Mouse (Mus musculus) lung, postnatal 10 days (tissue): ENCODE data around the gene Tmem26.
"Not testable (repeated sequence)": the region's sequence is repeated elsewhere in the genome, so short reads cannot be mapped to it uniquely, and the experiment has no call there.

Experiments used
- DNase-seq: peaks from one replicate; pipeline ENCODE4 v3.0.0; 2021

The Tmem26 gene

GRCm38 (mm10) chr10:68723568-68724360 is at the start of gene Tmem26:
TSS of gene Tmem26 (plus strand) at chr10:68723646.
- DNase-seq, result peak; percentile 61

- no peak for DNase-seq
Observed at GRCm38 (mm10) chr10:68678678-68679077, 44.8 kb upstream of the Tmem26 start.

GRCm38 (mm10) chr10:68681233-68681632 is 42.2 kb upstream of the Tmem26 start:
- DNase-seq, result peak; percentile 1

DNA sequence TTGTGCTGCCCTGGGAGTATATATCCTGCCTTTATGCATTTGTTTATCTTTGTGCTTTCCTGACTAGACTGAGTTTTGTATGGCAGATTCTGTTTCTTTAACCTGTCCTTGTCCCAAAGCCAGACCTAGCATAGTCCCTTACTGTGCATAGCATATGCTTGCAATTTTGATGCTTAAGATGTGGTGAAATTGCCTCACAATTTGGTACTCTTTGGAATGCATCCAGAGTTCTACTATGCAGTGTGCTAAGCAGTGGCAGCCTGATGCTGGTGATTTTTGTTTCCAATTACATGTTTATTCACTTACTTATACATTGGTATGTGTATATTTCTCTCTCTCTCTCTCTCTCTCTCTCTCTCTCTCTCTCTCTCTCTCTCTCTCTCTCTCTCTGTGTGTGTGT is 37.9 kb upstream of the Tmem26 start:
- DNase-seq, result no peak

- peak; percentile 4 for DNase-seq
Observed at GRCm38 (mm10) chr10:68691116-68691515, 32.3 kb upstream of the Tmem26 start.

DNA sequence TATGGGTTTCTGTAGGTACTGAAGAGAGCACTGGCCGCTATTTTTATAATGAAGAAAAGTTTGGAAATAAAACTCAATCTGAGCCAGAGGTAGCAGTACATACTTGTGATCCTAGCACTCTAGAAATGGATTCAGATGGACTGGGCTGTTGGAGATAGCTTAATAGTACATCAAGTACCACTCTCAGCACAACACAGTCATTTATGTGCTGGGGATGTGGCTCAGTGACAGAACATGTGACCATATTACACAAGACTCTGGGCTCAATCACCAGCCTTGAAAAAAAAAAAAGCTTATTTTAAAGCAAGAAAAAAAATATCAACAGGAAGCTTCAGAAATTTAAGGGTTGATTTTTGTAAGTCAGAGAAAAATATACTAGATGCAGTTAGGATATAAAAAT is 31.0 kb upstream of the Tmem26 start:
- DNase-seq, result no peak

DNA sequence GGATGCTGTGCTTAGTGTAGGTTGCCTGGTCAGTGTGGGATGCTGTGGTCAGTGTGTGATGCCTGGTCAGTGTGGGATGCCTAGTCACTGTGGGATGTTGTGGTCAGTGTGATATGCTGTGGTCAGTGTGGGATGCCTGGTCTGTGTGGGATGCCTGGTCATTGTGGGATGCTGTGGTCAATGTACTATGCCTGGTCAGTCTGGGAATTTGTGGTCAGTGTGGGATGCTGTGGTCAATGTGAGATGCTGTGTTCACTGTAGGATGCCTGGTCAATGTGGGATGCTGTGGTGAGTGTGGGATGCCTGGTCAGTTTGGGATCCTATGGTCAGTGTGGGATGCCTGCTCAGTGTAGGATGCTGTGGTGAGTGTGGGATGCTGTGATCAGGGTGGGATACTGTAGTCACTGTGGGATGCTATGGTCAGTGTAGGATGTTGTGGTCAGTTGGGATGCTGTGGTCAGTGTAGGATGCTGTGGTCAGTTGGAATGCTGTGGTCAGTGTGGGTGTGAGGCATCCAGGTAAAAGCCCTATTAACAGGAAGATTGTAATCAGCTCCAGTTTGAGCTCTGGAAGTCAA is 27.6 kb upstream of the Tmem26 start:
- DNase-seq, result no peak

GRCm38 (mm10) chr10:68704268-68704667 is 19.2 kb upstream of the Tmem26 start:
- no peak for DNase-seq

- DNase-seq, result no peak
Observed at GRCm38 (mm10) chr10:68705471-68706036, 17.9 kb upstream of the Tmem26 start.

DNA sequence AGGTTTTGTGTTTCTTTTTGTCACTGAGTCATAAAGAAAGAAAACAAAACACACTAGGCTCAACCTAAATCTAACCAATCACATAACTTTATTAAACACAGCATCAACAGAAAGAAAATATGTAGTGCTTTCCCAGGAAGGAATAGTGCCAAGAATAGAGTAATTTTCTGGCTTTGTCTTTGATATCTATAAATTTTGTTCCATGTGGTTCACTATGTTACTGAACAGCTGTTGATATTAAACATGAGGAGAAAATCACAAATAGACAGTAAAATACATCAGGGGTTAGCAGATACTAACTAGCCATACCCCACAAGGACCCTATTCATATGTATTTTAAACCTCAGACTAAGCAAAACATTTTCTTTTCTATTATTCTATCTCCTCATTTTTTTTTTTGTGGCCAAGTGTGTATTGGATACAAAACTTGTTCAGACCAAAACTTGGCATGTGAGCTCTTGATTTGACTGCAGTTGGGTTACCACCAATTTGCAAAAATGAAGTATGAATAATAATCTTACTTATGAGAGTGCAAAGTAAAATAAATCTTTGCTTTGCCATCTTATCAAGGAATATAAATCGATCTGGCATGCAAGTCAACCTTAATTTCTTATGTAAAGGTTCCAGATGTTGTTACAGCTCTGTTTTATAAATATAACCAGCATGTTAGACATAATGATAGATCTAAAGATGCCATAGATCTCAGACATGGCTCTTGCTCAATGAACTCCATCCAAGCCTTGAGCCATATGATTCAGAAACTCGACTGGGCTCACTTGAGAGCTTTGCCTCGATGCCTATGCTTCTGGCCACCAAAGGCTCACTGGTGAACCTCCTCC is 16.2 kb upstream of the Tmem26 start:
- no peak for DNase-seq

DNA sequence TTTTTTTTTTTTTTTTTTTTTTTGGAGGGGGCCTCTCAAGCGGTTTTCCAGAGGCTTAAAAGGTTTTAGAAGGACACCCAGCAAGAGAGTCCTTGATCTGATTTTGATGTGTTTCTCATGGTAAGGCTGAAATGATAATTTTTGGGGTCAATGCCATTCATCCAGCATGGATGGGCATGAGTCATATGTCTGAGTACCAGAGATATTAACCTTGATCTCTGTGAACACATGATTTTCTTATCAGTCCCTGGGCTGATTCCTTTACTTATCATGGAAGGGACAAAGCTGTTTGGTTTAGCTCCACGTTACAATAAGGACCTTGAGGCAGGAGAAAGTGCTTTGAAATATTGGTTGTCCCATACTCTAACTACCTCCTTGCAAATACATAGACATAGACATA is 10.5 kb upstream of the Tmem26 start:
- no peak for DNase-seq

GRCm38 (mm10) chr10:68714302-68714701 is 9.1 kb upstream of the Tmem26 start:
- no peak for DNase-seq

- no peak for DNase-seq
Observed at GRCm38 (mm10) chr10:68715396-68715795, 8.1 kb upstream of the Tmem26 start.

GRCm38 (mm10) chr10:68718375-68718774 is 5.1 kb upstream of the Tmem26 start:
- DNase-seq, result no peak

GRCm38 (mm10) chr10:68720887-68721400 is 2.5 kb upstream of the Tmem26 start:
- peak; percentile 64 for DNase-seq

DNA sequence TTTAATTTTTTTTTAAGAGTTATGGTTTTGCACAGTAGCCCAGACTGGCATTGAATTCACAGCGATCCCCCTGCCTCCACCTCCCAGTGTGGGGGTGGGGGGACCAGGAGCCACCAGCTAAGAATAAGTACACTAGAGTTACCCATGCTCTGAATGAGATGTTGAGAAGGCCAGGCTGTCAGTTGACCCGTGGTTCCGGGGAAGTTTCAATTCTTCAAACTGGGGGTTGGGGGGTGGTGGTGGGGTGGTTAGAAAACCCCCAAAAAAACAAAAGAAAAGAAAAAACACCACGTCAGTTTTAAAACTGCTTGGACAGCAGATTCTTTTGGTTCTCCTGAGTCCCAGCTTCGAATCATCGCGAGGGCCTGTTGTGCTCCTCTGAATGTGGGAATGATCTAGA is 431 bp upstream of the Tmem26 start:
- DNase-seq, result no peak

DNA sequence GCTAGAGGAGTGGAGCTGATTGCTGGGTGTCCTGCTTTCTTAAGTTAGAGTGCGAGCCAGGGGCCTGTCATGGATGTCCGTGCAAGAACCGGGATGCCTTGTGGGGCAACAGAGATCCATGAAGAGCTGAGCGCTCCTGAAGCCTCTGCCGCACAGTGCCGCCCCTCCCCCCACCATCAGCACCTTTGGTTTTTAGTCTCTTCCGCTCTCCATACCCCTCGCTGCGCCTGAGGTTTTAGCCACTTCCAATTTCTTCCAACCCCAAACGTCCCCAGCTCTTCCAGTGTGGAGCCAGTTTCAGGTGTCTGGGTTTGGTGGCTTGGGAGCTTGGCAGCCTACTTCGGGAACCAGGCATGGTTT is 895 bp downstream of the Tmem26 start:
- peak; percentile 24 for DNase-seq

GRCm38 (mm10) chr10:68727464-68727863 is 4.0 kb downstream of the Tmem26 start:
- no peak for DNase-seq

DNA sequence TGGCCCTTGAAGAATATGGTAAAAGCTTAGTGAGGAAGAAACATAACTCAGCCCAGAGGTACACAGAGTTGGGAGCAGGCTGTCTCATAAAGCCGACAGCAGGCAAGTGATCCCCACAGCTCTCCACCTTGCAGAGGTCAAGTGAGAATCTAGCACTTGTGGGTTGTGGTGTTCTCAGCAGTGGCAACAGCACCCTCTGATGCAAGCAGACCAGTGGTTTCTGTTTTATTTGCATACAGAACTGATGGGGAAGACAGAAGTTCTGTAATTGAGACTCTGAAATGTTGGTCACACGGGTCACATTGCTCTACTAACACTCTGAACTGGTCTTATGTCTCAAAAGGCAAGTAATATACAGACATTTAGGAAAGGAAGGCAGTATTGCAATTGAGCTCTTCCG is 12.2 kb downstream of the Tmem26 start:
- no peak for DNase-seq

DNA sequence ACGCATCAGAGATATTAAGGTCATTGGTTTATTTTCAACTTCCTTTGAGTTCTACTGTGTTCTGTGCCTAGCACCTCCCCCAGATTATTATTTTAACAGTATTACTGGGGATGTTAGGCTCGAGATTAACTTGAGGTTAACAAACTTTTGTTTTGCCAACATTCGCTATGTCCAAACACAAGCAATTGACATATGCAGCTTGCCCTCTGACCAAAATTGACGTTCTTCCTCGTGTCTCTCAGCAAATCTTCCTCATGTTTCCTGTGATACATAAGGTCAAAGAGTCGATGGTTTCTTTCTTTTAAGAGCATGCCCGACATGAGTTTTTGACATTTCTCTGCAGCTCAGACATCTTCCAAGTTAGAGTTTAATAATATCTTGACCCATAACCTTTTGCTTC is 13.9 kb downstream of the Tmem26 start:
- DNase-seq, result no peak

DNA sequence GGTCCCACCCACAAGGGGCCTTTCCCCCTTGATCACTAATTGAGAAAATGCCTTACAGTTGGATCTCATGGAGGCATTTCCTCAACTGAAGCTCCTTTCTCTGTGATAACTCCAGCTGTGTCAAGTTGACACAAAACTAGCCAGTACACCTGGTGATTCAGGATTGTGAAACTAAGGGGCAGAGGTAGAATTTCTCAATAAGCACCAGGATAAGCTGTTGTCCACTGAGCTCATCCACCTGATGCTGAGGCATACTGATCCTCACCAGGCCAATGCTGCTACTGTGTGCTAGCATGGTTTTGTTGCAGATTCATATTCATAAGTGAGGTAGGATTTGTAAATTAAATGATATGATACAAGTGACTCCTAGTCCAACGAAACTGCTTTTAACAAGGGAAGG is 15.5 kb downstream of the Tmem26 start:
- DNase-seq, result not testable (repeated sequence)

GRCm38 (mm10) chr10:68740251-68740650 is 16.8 kb downstream of the Tmem26 start:
- DNase-seq, result no peak

DNA sequence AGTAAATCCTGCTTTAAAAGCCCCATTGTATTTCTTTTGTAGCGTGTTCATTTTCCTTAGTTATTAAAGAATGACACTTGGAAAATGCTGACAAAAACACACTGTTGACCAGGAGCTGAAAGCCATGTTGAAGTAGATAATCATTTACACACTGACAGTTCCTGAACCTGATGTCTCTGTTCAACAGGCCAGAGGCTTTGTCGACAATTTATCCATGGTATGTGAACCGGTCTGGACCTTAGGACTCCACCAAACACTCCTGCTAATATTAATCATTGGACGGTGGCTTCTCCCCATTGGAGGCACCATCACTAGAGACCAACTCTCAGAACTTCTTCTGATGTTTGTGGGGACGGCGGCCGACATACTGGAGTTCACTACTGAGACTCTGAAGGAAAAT is 27.5 kb downstream of the Tmem26 start:
- no peak for DNase-seq
